In the genomic region with DNA sequence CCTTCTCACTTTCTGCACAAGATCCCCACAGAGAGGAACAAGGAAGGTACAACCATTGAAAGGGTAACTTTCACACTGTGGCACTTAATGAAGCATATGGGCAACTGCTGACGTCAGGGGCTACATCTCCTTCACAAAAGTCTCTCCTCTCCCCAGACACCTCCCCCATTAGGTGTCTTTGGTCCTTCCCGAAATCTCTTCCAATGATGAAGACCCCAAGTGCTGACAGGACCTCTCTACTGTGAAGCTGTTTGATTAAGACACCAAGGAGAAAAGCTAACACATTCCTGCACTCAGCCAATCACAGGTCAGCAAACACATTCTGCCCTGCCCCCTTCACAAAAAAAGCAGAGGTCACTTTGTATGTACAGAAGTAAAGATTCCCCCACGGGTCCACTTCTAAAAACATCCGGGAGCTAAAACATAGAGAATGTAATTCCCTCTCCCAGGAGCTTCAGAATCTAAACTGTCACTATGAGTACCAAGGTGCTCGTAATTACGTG, we compare ENCODE assay signal across 9 mouse cellular contexts.
DNase-seq lines count a peak whose midpoint lies in the region; ATAC-seq and TF ChIP-seq lines count a peak whose summit lies in the region.
"Had no signal": no experiment of that assay in that cellular context is flagged by ENCODE, and none has a peak within 500 bp of the region (broad histone marks: within the 10 kb centered on the region; RNA-seq: fewer than 3 reads in every experiment).

No protein-coding gene starts in this region.

- peak overlapping the region; percentile 90; the same call in 1 of the 2 replicates for H3K4me3 ChIP-seq in kidney, postnatal 0 days (replicated peaks; ENCODE audit: low read depth, low read length)
- H3K4me3 ChIP-seq in embryonic facial prominence, embryonic 14.5 days (ENCODE audit: low read depth, low read length), result peak overlapping the region; percentile 85
- H3K4me3 ChIP-seq in intestine, embryonic 16.5 days (ENCODE audit: low read length), result peak overlapping the region; percentile 64
- H3K4me3 ChIP-seq in neural tube, embryonic 14.5 days (ENCODE audit: low read depth, low read length), result peak overlapping the region; percentile 73

- H3K4me2 ChIP-seq in kidney, postnatal 0 days (ENCODE audit: low read length), result peak overlapping the region; percentile 98
- peak overlapping the region; percentile 94 for H3K4me2 ChIP-seq in embryonic facial prominence, embryonic 14.5 days (ENCODE audit: low read depth, low read length)
- H3K4me2 ChIP-seq in intestine, embryonic 16.5 days (ENCODE audit: low read depth, low read length), result peak overlapping the region; percentile 98
- H3K4me2 ChIP-seq in neural tube, embryonic 14.5 days (ENCODE audit: low read depth, low read length), result peak overlapping the region; percentile 88

- no peak for TF ChIP-seq CTCF in kidney, postnatal 0 days (IDR thresholded peaks at IDR 0.05; ENCODE audit: low read depth)

- no peaks in the 10 kb centered on the region for H3K9me3 ChIP-seq in kidney, postnatal 0 days (replicated peaks; ENCODE audit: low read length)
- H3K9me3 ChIP-seq in embryonic facial prominence, embryonic 14.5 days (ENCODE audit: control insufficient read depth, low read length), result no peaks in the 10 kb centered on the region
- no peaks in the 10 kb centered on the region for H3K9me3 ChIP-seq in intestine, embryonic 16.5 days (ENCODE audit: control insufficient read depth, low read length)
- H3K9me3 ChIP-seq in neural tube, embryonic 14.5 days (ENCODE audit: control insufficient read depth, low read length), result no peaks in the 10 kb centered on the region

- WGBS in kidney, postnatal 0 days, result 12% methylated on average over 6 of the region's 6 CpGs
- 7% methylated on average over 6 of the region's 6 CpGs for WGBS in embryonic facial prominence, embryonic 14.5 days
- 14% methylated on average over 6 of the region's 6 CpGs for WGBS in intestine, embryonic 16.5 days
- WGBS in neural tube, embryonic 14.5 days, result 9% methylated on average over 6 of the region's 6 CpGs

- no peaks in the 10 kb centered on the region for H3K36me3 ChIP-seq in kidney, postnatal 0 days (ENCODE audit: insufficient read depth, low read length)
- H3K36me3 ChIP-seq in embryonic facial prominence, embryonic 14.5 days (ENCODE audit: control insufficient read depth, insufficient read depth, low read length), result no peaks in the 10 kb centered on the region
- no peaks in the 10 kb centered on the region for H3K36me3 ChIP-seq in intestine, embryonic 16.5 days (ENCODE audit: control insufficient read depth, insufficient read depth, low read length)
- H3K36me3 ChIP-seq in neural tube, embryonic 14.5 days (ENCODE audit: control insufficient read depth, insufficient read depth, low read length), result no peaks in the 10 kb centered on the region

- no peak overlapping the region for H3K27ac ChIP-seq in kidney, postnatal 0 days
- H3K27ac ChIP-seq in embryonic facial prominence, embryonic 14.5 days (replicated peaks; ENCODE audit: low read depth, low read length), result no peak overlapping the region
- no peak overlapping the region for H3K27ac ChIP-seq in intestine, embryonic 16.5 days (ENCODE audit: low read length)
- no peak overlapping the region for H3K27ac ChIP-seq in neural tube, embryonic 14.5 days (ENCODE audit: low read depth, low read length)

- ATAC-seq in kidney, postnatal 0 days (replicated peaks; ENCODE audit: low FRiP score, low read depth), result no peak
- no peak for ATAC-seq in embryonic facial prominence, embryonic 14.5 days (ENCODE audit: low read depth)
- ATAC-seq in intestine, embryonic 16.5 days, result no peak
- no peak for ATAC-seq in neural tube, embryonic 14.5 days (ENCODE audit: low read depth)
- ATAC-seq: Patski had no signal

- H3K9ac ChIP-seq in kidney, postnatal 0 days (ENCODE audit: low read depth, low read length), result no peak overlapping the region
- peak overlapping the region; percentile 92; the same call in 1 of the 2 replicates for H3K9ac ChIP-seq in embryonic facial prominence, embryonic 14.5 days (ENCODE audit: low read depth, low read length)
- no peak overlapping the region; the same call in 1 of the 2 replicates for H3K9ac ChIP-seq in intestine, embryonic 16.5 days (ENCODE audit: low read depth, low read length)
- no peak overlapping the region; the same call in 1 of the 2 replicates for H3K9ac ChIP-seq in neural tube, embryonic 14.5 days (replicated peaks; ENCODE audit: low read depth, low read length)

- no peaks in the 10 kb centered on the region for H3K27me3 ChIP-seq in kidney, postnatal 0 days (ENCODE audit: insufficient read depth, low read length)
- 0 out of 2 replicates have a peak, but pooled peaks cover 6% of the 10 kb centered on the region for H3K27me3 ChIP-seq in embryonic facial prominence, embryonic 14.5 days (replicated peaks; ENCODE audit: control insufficient read depth, insufficient read depth, low read length)
- H3K27me3 ChIP-seq in intestine, embryonic 16.5 days (replicated peaks; ENCODE audit: control insufficient read depth, insufficient read depth, low read length), result no peaks in the 10 kb centered on the region
- H3K27me3 ChIP-seq in neural tube, embryonic 14.5 days (ENCODE audit: control insufficient read depth, insufficient read depth, low read length), result peaks cover 4% of the 10 kb centered on the region; the same call in 1 of the 2 replicates
- H3K27me3 ChIP-seq: Patski had no signal

- no peak for DNase-seq in kidney, postnatal 0 days (ENCODE audit: low spot score)
- no peak for DNase-seq in kidney, postnatal 4 days
- DNase-seq in embryonic facial prominence, embryonic 14.5 days (ENCODE audit: low spot score), result no peak
- no peak for DNase-seq in thymus, postnatal 14 days
- DNase-seq in frontal cortex, postnatal 25 days (ENCODE audit: low spot score in 2 of 2), result no peak
- no peak for DNase-seq in thymus, postnatal 36 days

- H3K4me1 ChIP-seq in kidney, postnatal 0 days (replicated peaks; ENCODE audit: insufficient read depth, low read length), result peaks cover 12% of the 10 kb centered on the region
- peaks cover 17% of the 10 kb centered on the region; the same call in 1 of the 2 replicates for H3K4me1 ChIP-seq in embryonic facial prominence, embryonic 14.5 days (ENCODE audit: control insufficient read depth, insufficient read depth, low read length)
- peaks cover 13% of the 10 kb centered on the region for H3K4me1 ChIP-seq in intestine, embryonic 16.5 days (ENCODE audit: control insufficient read depth, insufficient read depth, low read length)
- peaks cover 8% of the 10 kb centered on the region; the same call in 1 of the 2 replicates for H3K4me1 ChIP-seq in neural tube, embryonic 14.5 days (ENCODE audit: control insufficient read depth, insufficient read depth, low read length)
